Mouse (Mus musculus) urinary bladder, postnatal 25 days (tissue): ENCODE data around the gene Kif2c.
"Not testable (repeated sequence)": the region's sequence is repeated elsewhere in the genome, so short reads cannot be mapped to it uniquely, and the experiment has no call there.

Experiments used
- DNase-seq: peaks from one replicate; pipeline ENCODE4 v3.0.0; 2022; ENCODE audit warnings: low spot score

The Kif2c gene

GRCm38 (mm10) chr4:117189382-117189855, 7.0 kb upstream of the Kif2c start:
- peak; percentile 83 for DNase-seq

GRCm38 (mm10) chr4:117188969-117189368, 6.5 kb upstream of the Kif2c start:
- DNase-seq, result no peak

GRCm38 (mm10) chr4:117182759-117183096, 289 bp upstream of the Kif2c start:
- DNase-seq, result not testable (repeated sequence)

- no peak for DNase-seq
Observed at GRCm38 (mm10) chr4:117169936-117170335, 12.5 kb downstream of the Kif2c start.

- no peak for DNase-seq
Observed at GRCm38 (mm10) chr4:117161183-117161582, 21.3 kb downstream of the Kif2c start.

- no peak for DNase-seq
Observed at GRCm38 (mm10) chr4:117159666-117160065, 22.8 kb downstream of the Kif2c start.

- DNase-seq, result no peak
Observed at GRCm38 (mm10) chr4:117156372-117156771, 26.1 kb downstream of the Kif2c start.

GRCm38 (mm10) chr4:117155792-117156355, 26.6 kb downstream of the Kif2c start, which contains the start of gene Rps8:
Rps8 (minus strand) TSS chr4:117156243.
- DNase-seq, result peak; percentile 80

- DNase-seq, result no peak
Observed at GRCm38 (mm10) chr4:117155020-117155791, 27.2 kb downstream of the Kif2c start.

GRCm38 (mm10) chr4:117152714-117153113, 29.7 kb downstream of the Kif2c start:
- DNase-seq, result no peak

GRCm38 (mm10) chr4:117151416-117151815, 31.0 kb downstream of the Kif2c start:
- no peak for DNase-seq

GRCm38 (mm10) chr4:117150212-117150733, 32.2 kb downstream of the Kif2c start:
- no peak for DNase-seq

- DNase-seq, result no peak
Observed at GRCm38 (mm10) chr4:117149291-117150211, 32.9 kb downstream of the Kif2c start.

GRCm38 (mm10) chr4:117148815-117149214, 33.6 kb downstream of the Kif2c start:
- no peak for DNase-seq

- DNase-seq, result no peak
Observed at GRCm38 (mm10) chr4:117148047-117148713, 34.3 kb downstream of the Kif2c start.

GRCm38 (mm10) chr4:117146176-117146575, 36.3 kb downstream of the Kif2c start:
- peak; percentile 96 for DNase-seq

GRCm38 (mm10) chr4:117145248-117145647, 37.2 kb downstream of the Kif2c start:
- no peak for DNase-seq

GRCm38 (mm10) chr4:117143023-117143422, 39.4 kb downstream of the Kif2c start:
- no peak for DNase-seq

- no peak for DNase-seq
Observed at GRCm38 (mm10) chr4:117140613-117141012, 41.8 kb downstream of the Kif2c start.

GRCm38 (mm10) chr4:117139217-117139612, 43.2 kb downstream of the Kif2c start:
- no peak for DNase-seq
